Mouse (Mus musculus) CD8-positive naive resting alpha-beta T cell, adult 2 months (primary cell): Measurements from ENCODE around the gene Alyref.

Experiments
- DNase-seq, 2 experiments: peaks; one replicate each; pipeline ENCODE4 v3.0.0; 2022; ENCODE audit warnings: low read depth in 2 of 2, low spot score in 2 of 2

Gene Alyref

DNA sequence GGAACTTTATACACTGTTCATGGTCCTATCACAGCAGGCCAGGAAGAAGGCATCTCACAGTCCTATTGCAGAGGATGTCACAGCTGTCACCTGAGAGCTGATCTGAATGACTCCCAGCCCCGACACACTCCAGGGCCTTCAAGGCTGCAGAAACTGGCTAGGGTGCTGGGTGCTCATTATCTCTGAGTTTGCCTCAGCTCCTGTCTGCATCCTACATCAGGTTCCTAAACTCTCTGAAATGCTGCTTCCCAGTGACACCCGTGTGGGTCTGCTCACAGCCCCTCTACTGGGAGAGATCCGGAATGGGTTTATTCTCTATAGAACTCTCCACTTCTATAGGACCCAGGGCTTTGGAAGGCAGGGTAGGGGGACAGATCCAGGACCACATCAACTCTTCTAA is 50.0 kb downstream of the Alyref start:
- no peak for DNase-seq

DNA sequence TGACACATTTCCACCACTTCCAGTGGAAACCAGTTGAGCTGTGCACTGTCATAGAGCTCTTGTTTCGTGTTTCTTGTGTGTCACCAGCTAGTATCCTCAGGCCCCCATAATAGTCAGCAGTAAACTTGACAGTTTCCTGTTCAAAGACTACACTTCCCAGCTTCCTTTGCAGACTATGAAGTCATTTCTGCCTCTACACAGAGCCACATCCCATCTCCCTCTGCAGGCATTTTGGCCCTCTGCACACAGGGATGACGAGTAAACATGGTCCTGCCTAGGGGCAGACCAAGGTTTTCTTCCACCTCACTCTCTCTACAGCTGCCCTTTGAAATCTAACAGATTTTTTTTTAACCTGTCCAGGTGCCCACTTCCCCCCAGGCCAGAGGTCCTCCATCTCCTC is 50.7 kb downstream of the Alyref start:
- DNase-seq, result peak in 1 of 2 experiments; percentile 5

DNA sequence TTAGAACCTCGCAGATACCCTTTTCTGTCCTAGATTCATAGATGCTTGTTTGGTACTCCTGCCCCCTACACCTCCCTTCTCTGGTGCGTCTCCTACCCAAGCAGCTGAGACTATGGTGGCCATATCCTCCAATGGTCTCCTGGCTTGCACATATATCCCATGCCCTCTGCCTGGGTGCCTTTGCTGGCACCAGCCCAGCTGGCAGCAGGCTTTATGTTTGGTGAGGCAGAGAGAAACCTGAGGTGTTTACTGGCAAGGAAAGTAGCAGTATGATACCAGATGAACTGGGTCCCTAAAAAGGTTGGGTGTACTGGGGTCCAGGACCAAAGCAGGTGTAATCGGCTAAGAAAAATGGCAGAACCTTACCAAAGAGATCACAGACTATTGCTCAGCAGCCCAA is 52.2 kb downstream of the Alyref start:
- no peak for DNase-seq

DNA sequence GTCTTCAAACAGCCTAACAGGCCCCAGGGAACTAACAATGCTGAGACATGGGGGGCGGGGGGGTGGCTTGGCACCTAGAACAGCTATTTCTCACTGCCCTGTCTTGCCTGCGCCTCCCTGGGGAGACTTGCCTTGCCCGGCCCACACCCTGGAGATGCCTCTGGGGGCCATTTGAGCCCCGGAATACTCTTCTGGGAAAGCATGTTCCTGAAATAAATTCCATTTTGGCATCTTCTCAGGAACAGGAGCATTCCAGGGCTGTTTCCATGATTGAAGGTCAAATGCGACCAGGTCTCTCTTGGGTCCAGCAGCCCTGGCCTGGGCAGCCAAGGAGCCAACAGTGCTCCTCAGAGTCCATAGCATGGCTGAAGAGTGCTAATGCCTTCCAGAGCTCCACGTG is 55.8 kb downstream of the Alyref start:
- no peak for DNase-seq
